Mouse (Mus musculus): ENCODE data around the gene Insig2.

The Insig2 gene

GRCm38 (mm10) chr1:121332485-121332884 lies at the start of gene Insig2:
Insig2 (minus strand) TSS chr1:121332589.
- DNase-seq (ENCODE audit: low spot score), result no peak

GRCm38 (mm10) chr1:121381562-121381961 lies 49.2 kb upstream of the Insig2 start:
- DNase-seq (ENCODE audit: low spot score), result no peak

GRCm38 (mm10) chr1:121380033-121380432 lies 47.6 kb upstream of the Insig2 start:
- no peak for DNase-seq (ENCODE audit: low spot score)

GRCm38 (mm10) chr1:121377901-121378300 lies 45.5 kb upstream of the Insig2 start:
- no peak for DNase-seq (ENCODE audit: low spot score)

GRCm38 (mm10) chr1:121377410-121377809 lies 45.0 kb upstream of the Insig2 start:
- DNase-seq (ENCODE audit: low spot score), result no peak

GRCm38 (mm10) chr1:121373631-121374030 lies 41.2 kb upstream of the Insig2 start:
- no peak for DNase-seq (ENCODE audit: low spot score)

GRCm38 (mm10) chr1:121372656-121373055 lies 40.3 kb upstream of the Insig2 start:
- DNase-seq (ENCODE audit: low spot score), result no peak

GRCm38 (mm10) chr1:121371449-121371848 lies 39.1 kb upstream of the Insig2 start:
- DNase-seq (ENCODE audit: low spot score), result no peak

- no peak for DNase-seq (ENCODE audit: low spot score)
These were observed 34.9 kb upstream of the Insig2 start for GRCm38 (mm10) chr1:121367257-121367656.

GRCm38 (mm10) chr1:121360561-121360960 lies 28.2 kb upstream of the Insig2 start:
- DNase-seq (ENCODE audit: low spot score), result no peak

- DNase-seq (ENCODE audit: low spot score), result no peak
These were observed 27.3 kb upstream of the Insig2 start for GRCm38 (mm10) chr1:121359680-121360079.

GRCm38 (mm10) chr1:121353779-121354178 lies 21.4 kb upstream of the Insig2 start:
- DNase-seq (ENCODE audit: low spot score), result no peak

GRCm38 (mm10) chr1:121351037-121351436 lies 18.6 kb upstream of the Insig2 start:
- DNase-seq (ENCODE audit: low spot score), result no peak

GRCm38 (mm10) chr1:121350616-121351015 lies 18.2 kb upstream of the Insig2 start:
- DNase-seq (ENCODE audit: low spot score), result no peak

- no peak for DNase-seq (ENCODE audit: low spot score)
These were observed 16.8 kb upstream of the Insig2 start for GRCm38 (mm10) chr1:121348875-121349847.

- DNase-seq (ENCODE audit: low spot score), result no peak
These were observed 11.6 kb upstream of the Insig2 start for GRCm38 (mm10) chr1:121343966-121344365.

GRCm38 (mm10) chr1:121335789-121336188 lies 3.4 kb upstream of the Insig2 start:
- no peak for DNase-seq (ENCODE audit: low spot score)

GRCm38 (mm10) chr1:121333986-121334703 lies 1.8 kb upstream of the Insig2 start:
- no peak for DNase-seq (ENCODE audit: low spot score)

GRCm38 (mm10) chr1:121330621-121331020 lies 1.8 kb downstream of the Insig2 start:
- no peak for DNase-seq (ENCODE audit: low spot score)

- no peak for DNase-seq (ENCODE audit: low spot score)
These were observed 3.0 kb downstream of the Insig2 start for GRCm38 (mm10) chr1:121329391-121329790.

GRCm38 (mm10) chr1:121328193-121328555 lies 4.2 kb downstream of the Insig2 start:
- no peak for DNase-seq (ENCODE audit: low spot score)

- DNase-seq (ENCODE audit: low spot score), result peak; percentile 91
These were observed 4.8 kb downstream of the Insig2 start for GRCm38 (mm10) chr1:121327344-121328192.
